28 mouse cellular contexts compared by ENCODE assay signal in the genomic region with DNA sequence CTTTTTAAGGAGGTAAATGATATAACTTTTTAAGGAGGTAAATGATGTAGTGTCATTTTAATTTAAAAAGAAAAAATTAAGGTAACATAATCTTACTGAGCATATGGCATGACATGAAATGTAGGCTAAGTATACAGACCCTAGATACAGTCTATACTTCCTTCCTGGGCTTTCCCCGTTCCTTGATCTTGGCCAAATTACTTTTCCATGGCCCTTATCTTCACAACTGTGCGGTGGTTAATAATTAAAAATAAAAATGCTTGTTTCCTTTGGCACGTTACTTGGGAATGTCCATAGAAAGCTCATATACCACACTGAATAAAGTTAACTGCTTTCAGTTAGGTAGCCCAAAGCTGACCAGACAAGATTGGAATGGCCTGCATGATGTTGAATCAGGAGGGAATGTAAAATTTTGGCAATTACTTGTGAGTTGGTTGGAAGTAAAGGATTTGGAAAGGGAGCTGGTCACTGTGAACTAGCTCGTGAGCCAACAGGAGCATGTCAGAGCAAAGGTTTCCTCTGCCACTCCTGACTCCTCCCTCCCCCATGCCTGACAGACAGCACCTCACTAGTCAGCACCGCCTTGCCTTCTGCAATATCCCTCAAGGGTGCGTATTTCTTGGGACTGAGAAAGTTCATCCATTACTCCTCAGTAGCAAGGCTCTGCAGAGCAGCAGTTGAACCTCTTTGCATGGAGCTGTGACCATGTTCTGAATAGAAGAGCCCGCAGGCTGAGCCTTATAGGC. TPM values are rescaled to one million over a fixed set of nuclear protein-coding genes. Genes with fewer than 3 reads are reported as not detected.
DNase-seq lines count a peak whose midpoint lies in the region; ATAC-seq and TF ChIP-seq lines count a peak whose summit lies in the region.
"Had no signal": no experiment of that assay in that cellular context is flagged by ENCODE, and none has a peak within 500 bp of the region (broad histone marks: within the 10 kb centered on the region; RNA-seq: fewer than 3 reads in every experiment).

No protein-coding gene starts in this region.

- H3K9me3 ChIP-seq in intestine, embryonic 15.5 days = no peaks in the 10 kb centered on the region
- no peaks in the 10 kb centered on the region for H3K9me3 ChIP-seq in stomach, embryonic 16.5 days (replicated peaks; ENCODE audit: control insufficient read depth, low read length)
- H3K9me3 ChIP-seq: forebrain, embryonic 13.5 days; heart, embryonic 15.5 days; hindbrain, embryonic 13.5 days; limb, embryonic 12.5 days; midbrain, embryonic 13.5 days; neural tube, embryonic 13.5 days had no signal

- DNase-seq in kidney, adult 2 months = peak; percentile 75
- no peak for DNase-seq in kidney, postnatal 4 days
- peak; percentile 20 for DNase-seq in kidney, postnatal 14 days
- no peak for DNase-seq in lung, postnatal 14 days
- DNase-seq in retina, embryonic 14.5 days (ENCODE audit: low spot score) = no peak
- DNase-seq in cerebellum, adult 11 months = no peak
- DNase-seq: adrenal gland, postnatal 14 days; cerebellum, adult 18-20 months; cerebellum, postnatal 10 days; gastrocnemius, postnatal 10 days; layer of hippocampus, adult 9-11 months; lung, postnatal 4 days; thymus, adult 18-20 months; thymus, postnatal 25 days had no signal

- H3K4me3 ChIP-seq in kidney, adult 2 months (ENCODE audit: insufficient read depth, low read depth, low read length) = no peak overlapping the region
- no peak overlapping the region for H3K4me3 ChIP-seq in intestine, embryonic 15.5 days (replicated peaks)
- H3K4me3 ChIP-seq in stomach, embryonic 16.5 days (replicated peaks; ENCODE audit: low read length) = no peak overlapping the region
- H3K4me3 ChIP-seq: forebrain, embryonic 13.5 days; heart, embryonic 15.5 days; hindbrain, embryonic 13.5 days; limb, embryonic 12.5 days; megakaryocyte, embryonic 14.5 days; midbrain, embryonic 13.5 days; neural tube, embryonic 13.5 days had no signal

- no peak overlapping the region for H3K9ac ChIP-seq in intestine, embryonic 15.5 days
- H3K9ac ChIP-seq in stomach, embryonic 16.5 days (ENCODE audit: low read length) = no peak overlapping the region
- H3K9ac ChIP-seq: forebrain, embryonic 13.5 days; heart, embryonic 15.5 days; hindbrain, embryonic 13.5 days; limb, embryonic 12.5 days; midbrain, embryonic 13.5 days; neural tube, embryonic 13.5 days had no signal

- no peak overlapping the region for H3K27ac ChIP-seq in kidney, adult 2 months (ENCODE audit: insufficient read depth, low read depth, low read length)
- H3K27ac ChIP-seq in intestine, embryonic 15.5 days = peak overlapping the region; percentile 48
- H3K27ac ChIP-seq in stomach, embryonic 16.5 days (ENCODE audit: low read length) = peak overlapping the region; percentile 14; the same call in 1 of the 2 replicates
- H3K27ac ChIP-seq: forebrain, embryonic 13.5 days; heart, embryonic 15.5 days; hindbrain, embryonic 13.5 days; limb, embryonic 12.5 days; midbrain, embryonic 13.5 days; neural tube, embryonic 13.5 days had no signal

- no peak for TF ChIP-seq CTCF in kidney, adult 2 months (conservative IDR thresholded peaks at IDR 0.05; ENCODE audit: insufficient read depth, insufficient read length, low read depth, low read length)

- no peaks in the 10 kb centered on the region for H3K36me3 ChIP-seq in kidney, adult 2 months (ENCODE audit: control insufficient read depth, insufficient read depth, low read length)
- H3K36me3 ChIP-seq in intestine, embryonic 15.5 days = no peaks in the 10 kb centered on the region
- no peaks in the 10 kb centered on the region for H3K36me3 ChIP-seq in stomach, embryonic 16.5 days (ENCODE audit: control insufficient read depth, insufficient read depth, low read length)
- H3K36me3 ChIP-seq: heart, embryonic 15.5 days; hindbrain, embryonic 13.5 days; limb, embryonic 12.5 days; midbrain, embryonic 13.5 days; neural tube, embryonic 13.5 days had no signal

- peak; percentile 96 for ATAC-seq in intestine, embryonic 15.5 days
- ATAC-seq in stomach, embryonic 16.5 days (ENCODE audit: insufficient read depth, low FRiP score) = peak; percentile 81; the same call in 1 of the 2 replicates
- ATAC-seq: forebrain, embryonic 13.5 days; midbrain, embryonic 13.5 days; Patski had no signal

- no peak for TF ChIP-seq POLR2A in kidney, adult 2 months (IDR thresholded peaks at IDR 0.05; ENCODE audit: low read depth, low read length)

- 38% methylated on average over 7 of the region's 7 CpGs for WGBS in kidney, adult 2 months
- WGBS in intestine, embryonic 15.5 days = 56% methylated on average over 7 of the region's 7 CpGs
- WGBS in stomach, embryonic 16.5 days = 59% methylated on average over 7 of the region's 7 CpGs

- H3K4me2 ChIP-seq in intestine, embryonic 15.5 days (replicated peaks) = peak overlapping the region; percentile 35; the same call in 1 of the 2 replicates
- H3K4me2 ChIP-seq in stomach, embryonic 16.5 days (ENCODE audit: low read depth, low read length) = no peak overlapping the region
- H3K4me2 ChIP-seq: forebrain, embryonic 13.5 days; heart, embryonic 15.5 days; hindbrain, embryonic 13.5 days; limb, embryonic 12.5 days; liver, embryonic 11.5 days; midbrain, embryonic 13.5 days; neural tube, embryonic 13.5 days had no signal

- H3K27me3 ChIP-seq in kidney, adult 2 months (replicated peaks; ENCODE audit: control insufficient read depth, insufficient read depth, low read length) = no peaks in the 10 kb centered on the region
- H3K27me3 ChIP-seq in intestine, embryonic 15.5 days (replicated peaks) = no peaks in the 10 kb centered on the region
- H3K27me3 ChIP-seq in stomach, embryonic 16.5 days (ENCODE audit: control insufficient read depth, insufficient read depth, low read length) = no peaks in the 10 kb centered on the region
- H3K27me3 ChIP-seq: forebrain, embryonic 13.5 days; heart, embryonic 15.5 days; hindbrain, embryonic 13.5 days; limb, embryonic 12.5 days; midbrain, embryonic 13.5 days; neural tube, embryonic 13.5 days had no signal

- H3K4me1 ChIP-seq in kidney, adult 2 months (ENCODE audit: control insufficient read depth, insufficient read depth, low read length) = no peaks in the 10 kb centered on the region
- H3K4me1 ChIP-seq in intestine, embryonic 15.5 days (replicated peaks) = no peaks in the 10 kb centered on the region
- H3K4me1 ChIP-seq in stomach, embryonic 16.5 days (ENCODE audit: control insufficient read depth, insufficient read depth, low read length) = no peaks in the 10 kb centered on the region
- H3K4me1 ChIP-seq: forebrain, embryonic 13.5 days; heart, embryonic 15.5 days; hindbrain, embryonic 13.5 days; limb, embryonic 12.5 days; megakaryocyte, embryonic 14.5 days; neural tube, embryonic 13.5 days had no signal

RNA-seq across cellular contexts. Expression of a gene that starts 21.8 kb away (rescaled TPM):
- 5.3 and 5.8 TPM in 2 replicates for polyA plus RNA-seq in kidney, adult 2 months (2012; rRNA removed)
- polyA plus RNA-seq in intestine, embryonic 15.5 days (2015; fragmentation: Nextera tagmentation; extraction: Ambion mirVana) = 1.2 and 1.9 TPM in 2 replicates
- polyA plus RNA-seq in stomach, embryonic 16.5 days (2015; fragmentation: Nextera tagmentation; extraction: Ambion mirVana) = 0.91 and 1.0 TPM in 2 replicates
- polyA plus RNA-seq: embryonic facial prominence, embryonic 14.5 days; forebrain, embryonic 13.5 days; hindbrain, embryonic 13.5 days; limb, embryonic 12.5 days; liver, embryonic 11.5 days; liver, embryonic 16.5 days; lung, embryonic 16.5 days; midbrain, embryonic 13.5 days; neural tube, embryonic 13.5 days; Patski had no signal

RNA-seq across cellular contexts. Expression of a gene that starts 22.8 kb away (rescaled TPM):
- 0.29 and 0.55 TPM in 2 replicates for polyA plus RNA-seq in kidney, adult 2 months (2012; rRNA removed)
- polyA plus RNA-seq in intestine, embryonic 15.5 days (2015; fragmentation: Nextera tagmentation; extraction: Ambion mirVana) = 5.7 and 6.4 TPM in 2 replicates
- polyA plus RNA-seq in stomach, embryonic 16.5 days (2015; fragmentation: Nextera tagmentation; extraction: Ambion mirVana) = 6.9 and 7.0 TPM in 2 replicates
- polyA plus RNA-seq: Patski had no signal

Comparison
In these comparisons a context has a peak if more than half of its experiments do, and no peak if none do; other contexts are left out.
1. DNase-seq: peak in kidney, adult 2 months (single experiment) and kidney, postnatal 14 days (single experiment); none in kidney, postnatal 4 days (0 of 2), lung, postnatal 14 days (single experiment), retina, embryonic 14.5 days (single experiment) and cerebellum, adult 11 months (single experiment).